Mouse (Mus musculus): Measurements from ENCODE around the gene Ppp1r36. TPM values are rescaled to one million over a fixed set of nuclear protein-coding genes. Genes with fewer than 3 reads are reported as not detected.

Ppp1r36 gene
- polyA plus RNA-seq, 1 experiment from 2014 or later, result 1.3 TPM

DNA sequence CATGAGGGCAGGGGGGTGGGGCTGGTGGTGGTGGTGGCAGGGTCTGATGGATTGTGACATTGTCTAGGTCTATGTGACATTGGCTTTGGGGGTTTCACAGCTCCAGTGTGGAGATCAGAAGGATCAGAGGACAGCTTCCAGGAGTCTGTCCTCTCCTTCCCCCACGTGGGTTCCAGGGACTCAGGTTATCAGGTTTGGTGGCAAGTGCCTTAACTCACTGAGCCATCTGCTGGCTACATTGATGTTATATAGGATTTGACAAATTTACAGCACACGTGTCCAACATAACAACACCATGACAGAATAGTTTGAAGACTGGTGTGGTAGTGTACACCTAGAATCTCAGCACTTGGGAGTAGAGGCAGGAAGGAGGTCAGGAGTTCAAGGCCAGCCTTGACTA, 57.5 kb downstream of the Ppp1r36 start:
- no peak overlapping the region for H3K4me2 ChIP-seq (ENCODE audit: low read length)
- no peaks in the 10 kb centered on the region for H3K4me1 ChIP-seq (ENCODE audit: control insufficient read depth, insufficient read depth, low read depth, low read length)
- no peaks in the 10 kb centered on the region for H3K9me3 ChIP-seq (ENCODE audit: control insufficient read depth, low read length)
- no peak for ATAC-seq
- H3K27me3 ChIP-seq (replicated peaks; ENCODE audit: control insufficient read depth, insufficient read depth, low read length), result no peaks in the 10 kb centered on the region
- no peak overlapping the region for H3K27ac ChIP-seq (ENCODE audit: low read depth, low read length)
- 51% methylated on average over 2 of the region's 2 CpGs for WGBS
- no peaks in the 10 kb centered on the region for H3K36me3 ChIP-seq (ENCODE audit: control insufficient read depth, insufficient read depth, low read length)
- H3K9ac ChIP-seq (ENCODE audit: low read depth, low read length), result no peak overlapping the region
- H3K4me3 ChIP-seq (ENCODE audit: low read length), result no peak overlapping the region

GRCm38 (mm10) chr12:76476146-76476545, 58.8 kb downstream of the Ppp1r36 start:
- H3K36me3 ChIP-seq (ENCODE audit: control insufficient read depth, insufficient read depth, low read length), result no peaks in the 10 kb centered on the region
- H3K4me2 ChIP-seq (ENCODE audit: low read length), result no peak overlapping the region
- H3K27me3 ChIP-seq (replicated peaks; ENCODE audit: control insufficient read depth, insufficient read depth, low read length), result no peaks in the 10 kb centered on the region
- H3K4me1 ChIP-seq (ENCODE audit: control insufficient read depth, insufficient read depth, low read depth, low read length), result no peaks in the 10 kb centered on the region
- WGBS, result 92% methylated on average over 1 of the region's 1 CpGs
- H3K4me3 ChIP-seq (ENCODE audit: low read length), result no peak overlapping the region
- no peak for ATAC-seq
- no peak overlapping the region for H3K27ac ChIP-seq (ENCODE audit: low read depth, low read length)
- no peaks in the 10 kb centered on the region for H3K9me3 ChIP-seq (ENCODE audit: control insufficient read depth, low read length)
- no peak overlapping the region for H3K9ac ChIP-seq (ENCODE audit: low read depth, low read length)

DNA sequence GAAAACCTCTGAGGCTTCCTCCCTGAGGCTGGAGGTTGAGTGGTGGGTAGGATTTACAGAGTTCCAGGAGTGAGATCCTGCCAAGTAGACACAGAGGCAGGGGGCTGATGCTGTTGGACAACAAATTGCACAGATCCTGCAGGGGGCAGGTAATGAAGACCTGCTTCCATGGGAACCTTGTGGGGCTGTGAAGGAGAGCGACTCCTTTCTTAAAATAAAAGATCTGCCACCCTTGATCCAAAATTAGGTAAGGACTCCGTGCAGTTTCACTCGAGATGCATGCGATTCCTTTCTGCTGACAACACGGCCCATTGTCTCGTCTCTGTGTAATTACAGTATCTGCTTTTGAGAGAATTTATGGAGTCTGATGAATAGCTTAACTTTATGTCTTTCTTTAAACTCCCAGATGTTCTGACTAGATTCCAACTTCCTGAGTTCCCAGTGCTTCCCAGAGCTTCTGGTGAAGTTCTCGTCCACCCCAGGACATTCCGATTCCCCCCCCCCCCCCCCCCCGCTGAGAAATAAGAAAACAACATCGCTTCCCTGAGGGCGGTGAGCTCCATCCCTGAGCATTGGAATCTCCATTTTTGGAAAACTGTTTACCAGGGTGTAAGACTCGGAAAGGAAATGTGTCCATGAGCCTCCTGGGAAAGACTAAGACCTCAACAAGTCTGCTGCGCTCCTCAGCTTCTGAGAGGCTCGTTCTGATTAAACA, 61.1 kb downstream of the Ppp1r36 start:
- Histone ChIP-seq H3K4me1 (ENCODE audit: control insufficient read depth, insufficient read depth, low read depth, low read length) (no peaks in the 10 kb centered on the region), H3K27me3 (replicated peaks; ENCODE audit: control insufficient read depth, insufficient read depth, low read length) (no peaks in the 10 kb centered on the region), H3K4me2 (ENCODE audit: low read length) (no peak overlapping the region), H3K9ac (ENCODE audit: low read depth, low read length) (no peak overlapping the region), H3K9me3 (ENCODE audit: control insufficient read depth, low read length) (no peaks in the 10 kb centered on the region), H3K27ac (ENCODE audit: low read depth, low read length) (no peak overlapping the region), H3K36me3 (ENCODE audit: control insufficient read depth, insufficient read depth, low read length) (no peaks in the 10 kb centered on the region), H3K4me3 (ENCODE audit: low read length) (no peak overlapping the region)
- no peak for ATAC-seq
- 41% methylated on average over 13 of the region's 14 CpGs for WGBS

DNA sequence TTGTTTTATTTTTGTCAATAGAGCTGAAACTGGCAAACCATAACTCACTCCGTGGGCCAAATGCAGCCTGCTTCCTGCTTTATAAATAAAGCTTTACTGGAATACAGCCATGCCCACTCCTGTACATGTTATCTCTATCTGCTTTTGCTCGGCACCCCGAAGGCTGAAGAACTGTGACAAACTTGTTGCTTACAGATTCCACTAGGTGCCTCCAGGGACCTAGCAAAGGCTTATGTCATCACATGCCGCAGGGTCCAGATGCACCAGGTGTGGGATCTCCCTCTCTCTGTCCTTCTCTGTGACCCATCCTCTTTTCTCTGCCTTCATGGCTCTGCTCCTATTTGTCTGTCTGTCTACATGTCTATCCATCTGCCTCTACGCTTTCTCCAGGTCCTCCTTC, 61.8 kb downstream of the Ppp1r36 start:
- Histone ChIP-seq H3K27ac (ENCODE audit: low read depth, low read length) (no peak overlapping the region), H3K9ac (ENCODE audit: low read depth, low read length) (no peak overlapping the region), H3K4me2 (ENCODE audit: low read length) (no peak overlapping the region), H3K4me1 (ENCODE audit: control insufficient read depth, insufficient read depth, low read depth, low read length) (no peaks in the 10 kb centered on the region), H3K36me3 (ENCODE audit: control insufficient read depth, insufficient read depth, low read length) (no peaks in the 10 kb centered on the region), H3K9me3 (ENCODE audit: control insufficient read depth, low read length) (no peaks in the 10 kb centered on the region), H3K27me3 (replicated peaks; ENCODE audit: control insufficient read depth, insufficient read depth, low read length) (no peaks in the 10 kb centered on the region), H3K4me3 (ENCODE audit: low read length) (no peak overlapping the region)
- WGBS, result 79% methylated on average over 5 of the region's 5 CpGs
- ATAC-seq, result no peak

GRCm38 (mm10) chr12:76479836-76480495, 62.6 kb downstream of the Ppp1r36 start:
- no peak for ATAC-seq
- no peak overlapping the region for H3K4me2 ChIP-seq (ENCODE audit: low read length)
- H3K9me3 ChIP-seq (ENCODE audit: control insufficient read depth, low read length), result no peaks in the 10 kb centered on the region
- 87% methylated on average over 4 of the region's 4 CpGs for WGBS
- H3K27ac ChIP-seq (ENCODE audit: low read depth, low read length), result no peak overlapping the region
- no peak overlapping the region for H3K4me3 ChIP-seq (ENCODE audit: low read length)
- H3K36me3 ChIP-seq (ENCODE audit: control insufficient read depth, insufficient read depth, low read length), result no peaks in the 10 kb centered on the region
- H3K4me1 ChIP-seq (ENCODE audit: control insufficient read depth, insufficient read depth, low read depth, low read length), result no peaks in the 10 kb centered on the region
- H3K27me3 ChIP-seq (replicated peaks; ENCODE audit: control insufficient read depth, insufficient read depth, low read length), result no peaks in the 10 kb centered on the region
- no peak overlapping the region for H3K9ac ChIP-seq (ENCODE audit: low read depth, low read length)

- H3K36me3 ChIP-seq (ENCODE audit: control insufficient read depth, insufficient read depth, low read length), result no peaks in the 10 kb centered on the region
- H3K4me3 ChIP-seq (ENCODE audit: low read length), result no peak overlapping the region
- no peak overlapping the region for H3K9ac ChIP-seq (ENCODE audit: low read depth, low read length)
- ATAC-seq, result no peak
- no peaks in the 10 kb centered on the region for H3K9me3 ChIP-seq (ENCODE audit: control insufficient read depth, low read length)
- no peaks in the 10 kb centered on the region for H3K27me3 ChIP-seq (replicated peaks; ENCODE audit: control insufficient read depth, insufficient read depth, low read length)
- no peak overlapping the region for H3K4me2 ChIP-seq (ENCODE audit: low read length)
- WGBS, result 79% methylated on average over 2 of the region's 2 CpGs
- no peaks in the 10 kb centered on the region for H3K4me1 ChIP-seq (ENCODE audit: control insufficient read depth, insufficient read depth, low read depth, low read length)
- no peak overlapping the region for H3K27ac ChIP-seq (ENCODE audit: low read depth, low read length)
These were observed 65.1 kb downstream of the Ppp1r36 start for GRCm38 (mm10) chr12:76482446-76482845.

- H3K27ac ChIP-seq (ENCODE audit: low read depth, low read length), result no peak overlapping the region
- no peaks in the 10 kb centered on the region for H3K9me3 ChIP-seq (ENCODE audit: control insufficient read depth, low read length)
- H3K36me3 ChIP-seq (ENCODE audit: control insufficient read depth, insufficient read depth, low read length), result no peaks in the 10 kb centered on the region
- no peaks in the 10 kb centered on the region for H3K27me3 ChIP-seq (replicated peaks; ENCODE audit: control insufficient read depth, insufficient read depth, low read length)
- no peak overlapping the region for H3K4me3 ChIP-seq (ENCODE audit: low read length)
- no peak for ATAC-seq
- H3K4me1 ChIP-seq (ENCODE audit: control insufficient read depth, insufficient read depth, low read depth, low read length), result no peaks in the 10 kb centered on the region
- WGBS, result 84% methylated on average over 2 of the region's 2 CpGs
- no peak overlapping the region for H3K4me2 ChIP-seq (ENCODE audit: low read length)
- no peak overlapping the region for H3K9ac ChIP-seq (ENCODE audit: low read depth, low read length)
These were observed 65.6 kb downstream of the Ppp1r36 start for GRCm38 (mm10) chr12:76482948-76483347.

- Histone ChIP-seq H3K4me1 (ENCODE audit: control insufficient read depth, insufficient read depth, low read depth, low read length) (no peaks in the 10 kb centered on the region), H3K4me2 (ENCODE audit: low read length) (no peak overlapping the region), H3K9ac (ENCODE audit: low read depth, low read length) (no peak overlapping the region), H3K4me3 (ENCODE audit: low read length) (no peak overlapping the region), H3K36me3 (ENCODE audit: control insufficient read depth, insufficient read depth, low read length) (no peaks in the 10 kb centered on the region), H3K9me3 (ENCODE audit: control insufficient read depth, low read length) (no peaks in the 10 kb centered on the region), H3K27me3 (replicated peaks; ENCODE audit: control insufficient read depth, insufficient read depth, low read length) (no peaks in the 10 kb centered on the region), H3K27ac (ENCODE audit: low read depth, low read length) (no peak overlapping the region)
- no peak for ATAC-seq
- WGBS, result 59% methylated on average over 4 of the region's 4 CpGs
These were observed 67.5 kb downstream of the Ppp1r36 start for GRCm38 (mm10) chr12:76484881-76485280.

- no peaks in the 10 kb centered on the region for H3K9me3 ChIP-seq (ENCODE audit: control insufficient read depth, low read length)
- H3K27ac ChIP-seq (ENCODE audit: low read depth, low read length), result no peak overlapping the region
These were observed 68.0 kb downstream of the Ppp1r36 start for GRCm38 (mm10) chr12:76485381-76485780.

More at GRCm38 (mm10) chr12:76485381-76485780, 68.0 kb downstream of the Ppp1r36 start:
- Histone ChIP-seq H3K36me3 (ENCODE audit: control insufficient read depth, insufficient read depth, low read length) (no peaks in the 10 kb centered on the region), H3K4me2 (ENCODE audit: low read length) (no peak overlapping the region), H3K9ac (ENCODE audit: low read depth, low read length) (no peak overlapping the region), H3K4me1 (ENCODE audit: control insufficient read depth, insufficient read depth, low read depth, low read length) (no peaks in the 10 kb centered on the region), H3K27me3 (replicated peaks; ENCODE audit: control insufficient read depth, insufficient read depth, low read length) (no peaks in the 10 kb centered on the region), H3K4me3 (ENCODE audit: low read length) (no peak overlapping the region)
- ATAC-seq, result no peak
- WGBS, result 64% methylated on average over 11 of the region's 11 CpGs

Measured in hindbrain, embryonic 16.5 days (tissue).